Mouse (Mus musculus) ES-Bruce4 (cell line): ENCODE measurements at regions not wholly inside any gene's neighbourhood (a gene's known extent, or its start where the extent isn't known, plus 50 kb on each side); places are given as distances from the start of the nearest gene placed in this dataset.

Experiments used
- H3K27ac ChIP-seq: 2 replicates; pipeline ENCODE4 v1.5.1; 2012; ENCODE audit warnings: low read length, inconsistent platforms; ENCODE audit not compliant: insufficient read depth
- H3K27me3 ChIP-seq: 2 replicates; pipeline ENCODE4 v1.6.1; 2012; ENCODE audit warnings: mild to moderate bottlenecking, low read length, inconsistent platforms; ENCODE audit not compliant: control insufficient read depth, poor library complexity, insufficient read depth, severe bottlenecking
- H3K36me3 ChIP-seq: 2 replicates; pipeline ENCODE4 v1.6.1; 2012; ENCODE audit warnings: inconsistent platforms, mild to moderate bottlenecking, low read length, moderate library complexity; ENCODE audit not compliant: control insufficient read depth, poor library complexity, insufficient read depth, severe bottlenecking
- H3K4me1 ChIP-seq: one replicate; pipeline ENCODE4 v1.8.1; 2011; ENCODE audit warnings: low read length; ENCODE audit not compliant: control insufficient read depth, insufficient read depth
- H3K4me3 ChIP-seq: 2 replicates; pipeline ENCODE4 v1.5.1; 2011; ENCODE audit warnings: low read depth, mild to moderate bottlenecking, low read length
- H3K9ac ChIP-seq: 2 replicates; pipeline ENCODE4 v1.6.1; 2012; ENCODE audit warnings: low read depth, mild to moderate bottlenecking, inconsistent platforms; ENCODE audit not compliant: poor library complexity, severe bottlenecking
- H3K9me3 ChIP-seq: replicated peaks from 2 replicates; pipeline ENCODE4 v1.6.1; 2012; ENCODE audit warnings: mild to moderate bottlenecking, low read length, inconsistent platforms; ENCODE audit not compliant: control insufficient read depth, poor library complexity, insufficient read depth, severe bottlenecking
- CTCF ChIP-seq: IDR thresholded peaks from one replicate; pipeline ENCODE4 v1.8.1; 2011; ENCODE audit warnings: low read depth, low read length
- EP300 ChIP-seq: IDR thresholded peaks from 2 replicates; pipeline ENCODE4 v1.6.1; 2011; ENCODE audit warnings: low read depth, low read length; ENCODE audit not compliant: insufficient read depth
- POLR2A ChIP-seq: IDR thresholded peaks from one replicate; pipeline ENCODE4 v1.8.1; 2011; ENCODE audit warnings: low read length; ENCODE audit not compliant: insufficient read depth

DNA sequence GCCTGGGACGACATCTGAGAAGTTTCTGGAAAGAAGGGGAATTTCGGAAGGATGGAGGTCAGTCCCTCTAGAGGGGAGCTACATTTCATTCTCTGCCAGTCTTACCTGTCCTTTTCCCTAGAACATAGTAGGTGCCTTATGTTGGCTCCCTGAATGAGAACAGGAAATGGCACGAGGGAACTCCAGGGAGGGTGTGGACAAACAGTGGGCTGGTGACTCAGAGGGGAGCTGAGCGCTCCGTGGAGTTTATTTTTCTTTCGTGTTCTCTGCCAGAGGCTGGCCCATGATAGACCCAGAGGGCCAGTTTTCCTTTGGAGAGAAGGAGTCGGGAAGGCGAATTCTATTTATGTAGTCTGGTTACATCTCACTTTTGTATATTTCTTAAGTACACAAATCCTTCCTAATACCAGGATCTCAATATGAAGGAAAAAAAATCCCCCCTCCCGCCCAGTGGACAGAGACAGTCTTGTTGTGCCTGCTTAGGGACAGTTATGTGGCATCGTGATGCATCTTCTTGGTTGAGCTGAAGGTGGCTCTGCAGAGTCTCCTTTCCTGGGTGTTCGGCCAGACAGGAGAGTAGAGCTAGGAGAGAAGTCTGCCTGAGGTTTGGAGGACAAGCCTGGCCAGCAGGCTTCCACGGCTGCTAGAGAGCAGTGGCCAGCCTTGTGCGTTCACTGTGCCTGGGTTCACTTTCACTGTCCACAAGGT lies 84.3 kb upstream of the Rbpj start:
- no peaks in the 10 kb centered on the region for H3K4me1 ChIP-seq
- no peaks in the 10 kb centered on the region for H3K9me3 ChIP-seq
- H3K36me3 ChIP-seq, result no peaks in the 10 kb centered on the region
- no peak for TF ChIP-seq CTCF
- TF ChIP-seq POLR2A, result no peak
- TF ChIP-seq EP300, result no peak
- H3K27me3 ChIP-seq, result no peaks in the 10 kb centered on the region
- no peak overlapping the region for H3K27ac ChIP-seq
- no peak overlapping the region for H3K4me3 ChIP-seq
- no peak overlapping the region for H3K9ac ChIP-seq

DNA sequence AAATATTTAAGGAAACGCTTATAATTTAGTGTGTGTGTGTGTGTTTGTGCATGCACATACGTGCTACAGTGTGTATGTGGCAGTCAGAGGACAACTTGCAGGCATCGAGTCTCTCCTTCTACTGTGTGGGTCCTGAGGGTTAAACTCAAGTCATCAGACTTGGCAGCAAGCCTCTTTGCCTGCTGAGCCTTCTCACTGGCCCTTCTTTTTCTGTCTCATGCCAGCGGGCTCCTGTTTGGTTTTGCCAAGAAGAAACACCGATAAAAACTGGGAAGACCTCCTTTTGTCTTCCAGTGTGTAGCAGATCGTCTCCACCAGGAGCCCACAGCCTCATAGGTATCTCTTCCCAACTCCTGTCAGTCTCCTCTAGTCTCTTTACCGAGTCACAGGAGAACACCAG lies 81.9 kb upstream of the Rbpj start:
- no peak overlapping the region for H3K4me3 ChIP-seq
- H3K9me3 ChIP-seq, result no peaks in the 10 kb centered on the region
- H3K27ac ChIP-seq, result no peak overlapping the region
- H3K36me3 ChIP-seq, result no peaks in the 10 kb centered on the region
- H3K27me3 ChIP-seq, result no peaks in the 10 kb centered on the region; the same call in 1 of the 2 replicates
- H3K9ac ChIP-seq, result no peak overlapping the region
- H3K4me1 ChIP-seq, result no peaks in the 10 kb centered on the region
- TF ChIP-seq CTCF, result no peak
- TF ChIP-seq POLR2A, result no peak
- no peak for TF ChIP-seq EP300

DNA sequence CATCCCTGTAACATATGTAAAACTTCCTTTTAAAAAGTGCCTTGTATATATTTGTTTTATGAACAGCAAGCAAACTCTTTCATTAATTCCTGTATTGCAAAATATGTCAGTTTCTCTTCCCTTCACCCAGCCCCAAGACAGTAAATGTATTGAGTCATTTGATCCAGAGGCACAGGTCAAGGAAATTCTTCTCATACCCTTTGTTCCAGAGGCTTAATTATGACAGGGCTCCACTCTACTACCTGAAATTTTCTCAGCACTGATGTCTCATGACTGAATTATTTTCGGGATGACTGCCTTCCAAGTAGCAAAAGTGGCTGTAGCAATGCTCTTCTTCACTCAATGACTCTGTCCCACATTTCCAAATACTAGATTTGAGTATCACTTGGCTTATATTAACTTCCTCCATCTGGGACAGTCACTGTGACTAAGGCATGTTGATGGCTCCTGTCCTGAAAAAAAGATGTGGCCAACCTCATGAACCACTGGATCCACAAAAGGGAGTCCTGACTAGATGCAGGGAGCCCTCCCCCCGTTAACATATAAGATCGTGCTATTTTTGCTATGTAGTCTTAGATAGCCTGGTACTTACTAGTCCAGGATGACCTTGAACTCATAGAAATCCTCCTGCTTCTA lies 80.3 kb upstream of the Rbpj start:
- Histone ChIP-seq H3K27ac (no peak overlapping the region), H3K4me3 (no peak overlapping the region), H3K36me3 (no peaks in the 10 kb centered on the region), H3K9me3 (no peaks in the 10 kb centered on the region), H3K9ac (no peak overlapping the region), H3K4me1 (no peaks in the 10 kb centered on the region), H3K27me3 (no peaks in the 10 kb centered on the region; the same call in 1 of the 2 replicates)
- TF ChIP-seq EP300 (no peak), POLR2A (no peak), CTCF (no peak)

DNA sequence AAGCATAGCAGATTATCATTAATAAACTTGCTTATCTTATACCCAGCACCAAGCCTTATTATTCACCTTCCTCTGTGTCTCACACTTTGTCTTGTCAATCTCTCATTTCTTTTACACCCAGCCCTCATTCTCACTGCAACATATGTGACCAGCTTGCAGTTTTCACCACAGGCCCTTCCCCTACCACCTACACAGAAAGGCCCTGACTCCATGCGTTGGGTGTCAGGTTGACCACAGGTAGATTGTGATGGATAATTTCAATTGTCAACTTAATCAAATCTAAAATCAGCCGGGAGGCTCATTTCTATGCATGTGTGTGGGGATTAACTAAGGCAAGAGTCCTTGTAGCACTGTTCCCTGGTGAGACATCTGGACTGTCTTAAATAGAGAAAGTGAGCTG lies 72.4 kb upstream of the Rbpj start:
- no peak for TF ChIP-seq EP300
- TF ChIP-seq CTCF, result no peak
- TF ChIP-seq POLR2A, result no peak
- H3K9ac ChIP-seq, result no peak overlapping the region

DNA sequence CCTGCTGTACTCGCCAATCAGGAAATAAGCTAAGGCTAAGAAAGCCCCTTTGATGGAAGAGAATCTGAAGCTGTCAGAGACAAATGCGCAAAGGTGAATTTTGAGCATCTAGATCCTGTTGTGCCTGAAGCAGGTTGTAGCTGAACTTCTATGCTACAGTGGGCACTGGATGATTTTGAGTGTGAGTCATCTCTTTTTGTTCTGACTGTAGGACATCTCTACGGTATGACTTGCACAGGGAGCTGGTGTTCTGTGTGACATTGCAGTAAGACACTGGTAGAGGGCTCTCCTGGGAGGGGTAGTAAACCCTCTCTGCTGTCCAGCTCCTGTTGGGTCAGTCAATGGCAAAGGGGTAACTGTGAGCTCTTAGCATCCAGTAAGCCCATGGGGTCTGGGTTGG lies 71.4 kb upstream of the Rbpj start:
- Histone ChIP-seq H3K27ac (no peak overlapping the region), H3K27me3 (no peaks in the 10 kb centered on the region), H3K36me3 (no peaks in the 10 kb centered on the region), H3K4me3 (no peak overlapping the region), H3K9me3 (no peaks in the 10 kb centered on the region), H3K9ac (no peak overlapping the region), H3K4me1 (no peaks in the 10 kb centered on the region)
- no peak for TF ChIP-seq EP300
- no peak for TF ChIP-seq POLR2A
- TF ChIP-seq CTCF, result no peak

More for the DNA sequence above, 72.4 kb upstream of the Rbpj start:
- Histone ChIP-seq H3K27me3 (no peaks in the 10 kb centered on the region), H3K27ac (no peak overlapping the region), H3K9me3 (no peaks in the 10 kb centered on the region), H3K4me1 (no peaks in the 10 kb centered on the region), H3K36me3 (no peaks in the 10 kb centered on the region), H3K4me3 (no peak overlapping the region)

DNA sequence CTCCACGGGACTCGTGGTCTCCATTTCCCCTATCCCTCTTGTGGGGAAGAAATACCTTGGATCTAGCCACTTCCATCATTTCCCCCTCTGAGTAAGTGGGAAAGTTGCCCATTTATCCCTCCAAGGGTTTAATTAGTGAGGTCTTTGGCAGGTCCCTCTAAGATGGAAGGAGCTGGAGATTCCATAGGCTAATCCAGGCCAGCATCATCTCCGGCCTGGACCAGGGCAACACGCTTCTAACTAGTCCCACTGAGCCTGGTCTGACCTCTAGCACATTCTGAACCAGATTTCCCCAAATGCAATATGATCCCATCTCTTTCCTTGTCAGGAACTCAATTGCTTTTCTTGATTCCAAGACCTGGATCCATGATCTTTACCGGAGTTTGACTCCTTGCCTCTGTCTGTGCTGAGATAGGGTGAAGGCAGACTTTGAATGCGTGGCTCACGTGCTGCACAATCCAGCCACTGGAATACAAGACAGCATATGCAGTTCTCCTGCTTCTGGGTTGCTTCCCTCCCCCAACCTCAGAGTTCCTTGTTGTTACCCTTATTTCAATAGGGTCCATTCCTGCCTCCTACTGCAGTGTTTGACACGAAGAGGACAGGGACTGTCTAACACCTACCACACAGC lies 67.4 kb upstream of the Rbpj start:
- Histone ChIP-seq H3K4me3 (no peak overlapping the region), H3K9me3 (no peaks in the 10 kb centered on the region), H3K27ac (no peak overlapping the region), H3K27me3 (peaks cover 2% of the 10 kb centered on the region; the same call in 1 of the 2 replicates), H3K9ac (no peak overlapping the region), H3K36me3 (no peaks in the 10 kb centered on the region), H3K4me1 (no peaks in the 10 kb centered on the region)
- no peak for TF ChIP-seq POLR2A
- TF ChIP-seq CTCF, result no peak
- no peak for TF ChIP-seq EP300
